ENCODE assay signal across 13 mouse cellular contexts in the genomic region with DNA sequence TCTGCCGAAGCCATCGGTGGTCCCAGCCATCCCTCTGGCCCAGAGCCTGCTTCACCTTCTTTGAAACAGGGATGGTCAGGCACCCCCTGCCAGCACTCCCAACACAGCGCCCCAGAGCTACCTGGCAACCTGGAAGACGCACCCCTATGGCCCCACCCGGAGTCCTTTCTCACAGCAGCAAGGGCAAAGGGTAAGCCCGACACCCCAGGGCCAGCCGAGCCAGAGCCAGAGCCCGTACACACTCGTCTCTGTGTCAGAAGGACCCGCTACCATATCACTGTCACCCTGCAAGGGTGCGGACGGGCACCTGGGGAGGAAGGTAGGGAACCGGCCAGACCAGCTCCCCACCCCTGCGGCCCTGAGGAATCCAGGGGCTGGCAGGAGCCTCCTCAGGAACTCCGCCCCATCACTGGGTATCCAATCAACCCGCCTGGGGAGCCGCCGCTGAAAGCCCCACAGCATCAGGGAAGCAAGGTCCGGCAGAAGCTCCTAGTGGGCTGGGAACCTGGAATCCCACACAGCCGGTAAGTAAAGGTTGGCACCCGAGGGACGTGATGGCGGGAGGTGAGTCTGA. TPM values are rescaled to one million over a fixed set of nuclear protein-coding genes. Genes with fewer than 3 reads are reported as not detected.
A peak's percentile ranks its signal among the peaks of the same experiment; 100 is the strongest.
DNase-seq lines count a peak whose midpoint lies in the region; ATAC-seq and TF ChIP-seq lines count a peak whose summit lies in the region.
"Had no signal": no experiment of that assay in that cellular context is flagged by ENCODE, and none has a peak within 500 bp of the region (broad histone marks: within the 10 kb centered on the region; RNA-seq: fewer than 3 reads in every experiment).

No protein-coding gene starts in this region.

- no peak overlapping the region for H3K27ac ChIP-seq in midbrain, embryonic 11.5 days (ENCODE audit: low read depth, low read length)
- no peak overlapping the region for H3K27ac ChIP-seq in midbrain, embryonic 14.5 days (replicated peaks; ENCODE audit: low read depth, low read length)
- H3K27ac ChIP-seq in kidney, embryonic 16.5 days (ENCODE audit: low read length): no peak overlapping the region
- H3K27ac ChIP-seq in lung, embryonic 16.5 days (ENCODE audit: low read length): no peak overlapping the region
- no peak overlapping the region for H3K27ac ChIP-seq in cerebellum, adult 2 months (ENCODE audit: insufficient read depth, low read length)
- H3K27ac ChIP-seq: layer of hippocampus, adult 2 months had no signal

- no peaks in the 10 kb centered on the region for H3K9me3 ChIP-seq in midbrain, embryonic 11.5 days (ENCODE audit: control insufficient read depth, low read length)
- no peaks in the 10 kb centered on the region for H3K9me3 ChIP-seq in midbrain, embryonic 14.5 days (ENCODE audit: control insufficient read depth, low read length)
- no peaks in the 10 kb centered on the region for H3K9me3 ChIP-seq in kidney, embryonic 16.5 days (ENCODE audit: low read length)
- H3K9me3 ChIP-seq in lung, embryonic 16.5 days (ENCODE audit: control insufficient read depth, low read length): no peaks in the 10 kb centered on the region

- H3K36me3 ChIP-seq in midbrain, embryonic 11.5 days (ENCODE audit: control insufficient read depth, insufficient read depth, low read length): no peaks in the 10 kb centered on the region
- no peaks in the 10 kb centered on the region for H3K36me3 ChIP-seq in midbrain, embryonic 14.5 days (ENCODE audit: control insufficient read depth, insufficient read depth, low read length)
- no peaks in the 10 kb centered on the region for H3K36me3 ChIP-seq in kidney, embryonic 16.5 days (ENCODE audit: insufficient read depth, low read length)
- H3K36me3 ChIP-seq in lung, embryonic 16.5 days (ENCODE audit: control insufficient read depth, insufficient read depth, low read length): no peaks in the 10 kb centered on the region

- DNase-seq in midbrain, embryonic 11.5 days (ENCODE audit: low spot score, missing footprints): peak; percentile 66
- no peak for DNase-seq in midbrain, embryonic 14.5 days
- peak; percentile 55 to 70 for DNase-seq in urinary bladder, postnatal 36 days (ENCODE audit: low spot score in 2 of 2)
- no peak for DNase-seq in spleen, postnatal 14 days (ENCODE audit: low spot score in 2 of 2)
- DNase-seq in cerebellum, adult 2 months: no peak
- DNase-seq in testis, postnatal 14 days (ENCODE audit: low spot score): no peak
- DNase-seq: liver had no signal

- H3K27me3 ChIP-seq in midbrain, embryonic 11.5 days (ENCODE audit: control insufficient read depth, insufficient read depth, low read length): peaks cover 6% of the 10 kb centered on the region
- H3K27me3 ChIP-seq in midbrain, embryonic 14.5 days (ENCODE audit: control insufficient read depth, insufficient read depth, low read length): no peaks in the 10 kb centered on the region; the same call in 1 of the 2 replicates
- peaks cover 11% of the 10 kb centered on the region for H3K27me3 ChIP-seq in kidney, embryonic 16.5 days (ENCODE audit: insufficient read depth, low read length)
- H3K27me3 ChIP-seq in lung, embryonic 16.5 days (ENCODE audit: control insufficient read depth, insufficient read depth, low read depth, low read length): no peaks in the 10 kb centered on the region
- H3K27me3 ChIP-seq in cerebellum, adult 2 months (ENCODE audit: control insufficient read depth, insufficient read depth, low read length): no peaks in the 10 kb centered on the region

- no peak overlapping the region for H3K9ac ChIP-seq in midbrain, embryonic 11.5 days (ENCODE audit: low read length)
- no peak overlapping the region for H3K9ac ChIP-seq in midbrain, embryonic 14.5 days (replicated peaks; ENCODE audit: low read length)
- H3K9ac ChIP-seq in kidney, embryonic 16.5 days (replicated peaks; ENCODE audit: low read length): no peak overlapping the region
- H3K9ac ChIP-seq in lung, embryonic 16.5 days (ENCODE audit: low read length): peak overlapping the region; percentile 35; the same call in 1 of the 2 replicates

- TF ChIP-seq POLR2A in cerebellum, adult 2 months (IDR thresholded peaks at IDR 0.05; ENCODE audit: borderline replicate concordance, insufficient read depth, low read length): no peak

- H3K4me2 ChIP-seq in midbrain, embryonic 11.5 days: no peak overlapping the region
- H3K4me2 ChIP-seq in midbrain, embryonic 14.5 days (ENCODE audit: low read length): no peak overlapping the region
- H3K4me2 ChIP-seq in kidney, embryonic 16.5 days (replicated peaks; ENCODE audit: low read depth, low read length): peak overlapping the region; percentile 39
- peak overlapping the region; percentile 51 for H3K4me2 ChIP-seq in lung, embryonic 16.5 days (ENCODE audit: low read depth, low read length)

- WGBS in midbrain, embryonic 11.5 days: 21% methylated on average over 23 of the region's 23 CpGs
- WGBS in midbrain, embryonic 14.5 days: 21% methylated on average over 23 of the region's 23 CpGs
- WGBS in kidney, embryonic 16.5 days: 19% methylated on average over 23 of the region's 23 CpGs
- WGBS in lung, embryonic 16.5 days: 15% methylated on average over 23 of the region's 23 CpGs
- WGBS in cerebellum, adult 2 months: 14% methylated on average over 23 of the region's 23 CpGs

- no peak for TF ChIP-seq CTCF in cerebellum, adult 2 months (IDR thresholded peaks at IDR 0.05; ENCODE audit: borderline replicate concordance, insufficient read depth, low read depth, low read length)

- ATAC-seq in midbrain, embryonic 11.5 days (ENCODE audit: low FRiP score): no peak
- no peak for ATAC-seq in midbrain, embryonic 14.5 days (ENCODE audit: low FRiP score, low TSS enrichment)
- ATAC-seq in kidney, embryonic 16.5 days (ENCODE audit: low FRiP score, low TSS enrichment): no peak
- ATAC-seq in lung, embryonic 16.5 days (ENCODE audit: low read depth): peak; percentile 78
- ATAC-seq: CD4-positive, CD25-positive, alpha-beta regulatory T cell, adult 4 months; midbrain, embryonic 16.5 days had no signal

- peaks cover 3% of the 10 kb centered on the region; the same call in 1 of the 2 replicates for H3K4me1 ChIP-seq in midbrain, embryonic 11.5 days (ENCODE audit: control insufficient read depth, insufficient read depth, low read length)
- H3K4me1 ChIP-seq in midbrain, embryonic 14.5 days (ENCODE audit: control insufficient read depth, insufficient read depth, low read length): no peaks in the 10 kb centered on the region
- peaks cover 15% of the 10 kb centered on the region for H3K4me1 ChIP-seq in kidney, embryonic 16.5 days (ENCODE audit: insufficient read depth, low read length)
- H3K4me1 ChIP-seq in lung, embryonic 16.5 days (replicated peaks; ENCODE audit: control insufficient read depth, insufficient read depth, low read length): peaks cover 2% of the 10 kb centered on the region; the same call in 1 of the 2 replicates
- H3K4me1 ChIP-seq in cerebellum, adult 2 months (ENCODE audit: control insufficient read depth, insufficient read depth, low read length): no peaks in the 10 kb centered on the region

- no peak overlapping the region for H3K4me3 ChIP-seq in midbrain, embryonic 11.5 days (ENCODE audit: low read depth, low read length)
- no peak overlapping the region for H3K4me3 ChIP-seq in midbrain, embryonic 14.5 days (replicated peaks; ENCODE audit: low read depth, low read length)
- 0 out of 2 replicates have a peak overlapping the region, but pooled peaks have one; percentile 3 for H3K4me3 ChIP-seq in kidney, embryonic 16.5 days (ENCODE audit: low read length)
- peak overlapping the region; percentile 35 for H3K4me3 ChIP-seq in lung, embryonic 16.5 days (ENCODE audit: low read length)
- no peak overlapping the region for H3K4me3 ChIP-seq in cerebellum, adult 2 months (replicated peaks; ENCODE audit: insufficient read depth, low read depth, low read length)
- H3K4me3 ChIP-seq: layer of hippocampus, adult 2 months had no signal

RNA-seq across cellular contexts. Expression of gene Crybg2, which starts 4.9 kb away (rescaled TPM):
- 0.89 and 0.98 TPM in 2 replicates for polyA plus RNA-seq in midbrain, embryonic 11.5 days (2014; fragmentation: Nextera tagmentation; extraction: Ambion mirVana)
- polyA plus RNA-seq in midbrain, embryonic 14.5 days (2014; fragmentation: Nextera tagmentation; extraction: Ambion mirVana): 1.8 and 2.3 TPM in 2 replicates
- 4.2 and 4.5 TPM in 2 replicates for polyA plus RNA-seq in kidney, embryonic 16.5 days (2015; fragmentation: Nextera tagmentation; extraction: Ambion mirVana)
- 4.2 and 7.0 TPM in 2 replicates for polyA plus RNA-seq in lung, embryonic 16.5 days (2015; fragmentation: Nextera tagmentation; extraction: Ambion mirVana)
- polyA plus RNA-seq in cerebellum, adult 2 months (2012; rRNA removed): 0.65 and 0.89 TPM in 2 replicates
- polyA plus RNA-seq: heart, postnatal 0 days had no signal

RNA-seq across cellular contexts. Expression of gene Zfp683, which starts 11.9 kb away (rescaled TPM):
- not detected in 2 replicates for polyA plus RNA-seq in midbrain, embryonic 11.5 days (2014; fragmentation: Nextera tagmentation; extraction: Ambion mirVana)
- polyA plus RNA-seq in midbrain, embryonic 14.5 days (2014; fragmentation: Nextera tagmentation; extraction: Ambion mirVana): not detected in 2 replicates
- not detected in 2 replicates for polyA plus RNA-seq in kidney, embryonic 16.5 days (2015; fragmentation: Nextera tagmentation; extraction: Ambion mirVana)
- polyA plus RNA-seq in lung, embryonic 16.5 days (2015; fragmentation: Nextera tagmentation; extraction: Ambion mirVana): not detected in 2 replicates
- polyA plus RNA-seq in cerebellum, adult 2 months (2012; rRNA removed): not detected in 2 replicates
- polyA plus RNA-seq: heart, postnatal 0 days; midbrain, embryonic 16.5 days had no signal

RNA-seq across cellular contexts. Expression of gene Cd52, which starts 29.4 kb away (rescaled TPM):
- 4.3 and 4.7 TPM in 2 replicates for polyA plus RNA-seq in midbrain, embryonic 11.5 days (2014; fragmentation: Nextera tagmentation; extraction: Ambion mirVana)
- polyA plus RNA-seq in midbrain, embryonic 14.5 days (2014; fragmentation: Nextera tagmentation; extraction: Ambion mirVana): 1.8 and 4.5 TPM in 2 replicates
- 7.4 and 7.6 TPM in 2 replicates for polyA plus RNA-seq in kidney, embryonic 16.5 days (2015; fragmentation: Nextera tagmentation; extraction: Ambion mirVana)
- polyA plus RNA-seq in lung, embryonic 16.5 days (2015; fragmentation: Nextera tagmentation; extraction: Ambion mirVana): 23.8 and 24.7 TPM in 2 replicates
- 2.6 and 2.8 TPM in 2 replicates for polyA plus RNA-seq in cerebellum, adult 2 months (2012; rRNA removed)

RNA-seq across cellular contexts. Expression of gene Ubxn11, which starts 36.9 kb away (rescaled TPM):
- polyA plus RNA-seq in midbrain, embryonic 11.5 days (2014; fragmentation: Nextera tagmentation; extraction: Ambion mirVana): 3.0 and 4.7 TPM in 2 replicates
- polyA plus RNA-seq in midbrain, embryonic 14.5 days (2014; fragmentation: Nextera tagmentation; extraction: Ambion mirVana): 11.7 and 13.6 TPM in 2 replicates
- polyA plus RNA-seq in kidney, embryonic 16.5 days (2015; fragmentation: Nextera tagmentation; extraction: Ambion mirVana): 13.5 and 13.8 TPM in 2 replicates
- 14.9 and 16.6 TPM in 2 replicates for polyA plus RNA-seq in lung, embryonic 16.5 days (2015; fragmentation: Nextera tagmentation; extraction: Ambion mirVana)
- 14.8 and 15.0 TPM in 2 replicates for polyA plus RNA-seq in cerebellum, adult 2 months (2012; rRNA removed)

RNA-seq across cellular contexts. Expression of gene Lin28a, which starts 46.9 kb away (rescaled TPM):
- polyA plus RNA-seq in midbrain, embryonic 11.5 days (2014; fragmentation: Nextera tagmentation; extraction: Ambion mirVana): 4.7 and 5.6 TPM in 2 replicates
- 0.13 and 0.31 TPM in 2 replicates for polyA plus RNA-seq in midbrain, embryonic 14.5 days (2014; fragmentation: Nextera tagmentation; extraction: Ambion mirVana)
- polyA plus RNA-seq in kidney, embryonic 16.5 days (2015; fragmentation: Nextera tagmentation; extraction: Ambion mirVana): not detected in 2 replicates
- polyA plus RNA-seq in lung, embryonic 16.5 days (2015; fragmentation: Nextera tagmentation; extraction: Ambion mirVana): not detected in 2 replicates
- 0.16 and 0.23 TPM in 2 replicates for polyA plus RNA-seq in cerebellum, adult 2 months (2012; rRNA removed)
- polyA plus RNA-seq: CD4-positive, CD25-positive, alpha-beta regulatory T cell, adult 4 months had no signal

Comparison
In these comparisons a context has a peak if more than half of its experiments do, and no peak if none do; other contexts are left out.
1. DNase-seq: peak in midbrain, embryonic 11.5 days (single experiment) and urinary bladder, postnatal 36 days (2 of 2); none in midbrain, embryonic 14.5 days (single experiment), spleen, postnatal 14 days (0 of 2), cerebellum, adult 2 months (0 of 2) and testis, postnatal 14 days (single experiment).
2. H3K4me2 ChIP-seq: peak in kidney, embryonic 16.5 days (single experiment) and lung, embryonic 16.5 days (single experiment); none in midbrain, embryonic 11.5 days (single experiment) and midbrain, embryonic 14.5 days (single experiment).
3. H3K4me3 ChIP-seq: peak in kidney, embryonic 16.5 days (single experiment) and lung, embryonic 16.5 days (single experiment); none in midbrain, embryonic 11.5 days (single experiment), midbrain, embryonic 14.5 days (single experiment) and cerebellum, adult 2 months (single experiment).